Mouse (Mus musculus) frontal cortex, postnatal 10 days (tissue): ENCODE results near the gene Nek8.
A peak's percentile ranks its signal among the peaks of the same experiment; 100 is the strongest.
"Not testable (repeated sequence)": the region's sequence is repeated elsewhere in the genome, so short reads cannot be mapped to it uniquely, and the experiment has no call there.

Experiments used
- DNase-seq, 2 experiments: peaks; one replicate each; pipeline ENCODE4 v3.0.0; 2022; ENCODE audit warnings: low spot score in 2 of 2, mixed read lengths in 1 of 2

Gene Nek8

DNA sequence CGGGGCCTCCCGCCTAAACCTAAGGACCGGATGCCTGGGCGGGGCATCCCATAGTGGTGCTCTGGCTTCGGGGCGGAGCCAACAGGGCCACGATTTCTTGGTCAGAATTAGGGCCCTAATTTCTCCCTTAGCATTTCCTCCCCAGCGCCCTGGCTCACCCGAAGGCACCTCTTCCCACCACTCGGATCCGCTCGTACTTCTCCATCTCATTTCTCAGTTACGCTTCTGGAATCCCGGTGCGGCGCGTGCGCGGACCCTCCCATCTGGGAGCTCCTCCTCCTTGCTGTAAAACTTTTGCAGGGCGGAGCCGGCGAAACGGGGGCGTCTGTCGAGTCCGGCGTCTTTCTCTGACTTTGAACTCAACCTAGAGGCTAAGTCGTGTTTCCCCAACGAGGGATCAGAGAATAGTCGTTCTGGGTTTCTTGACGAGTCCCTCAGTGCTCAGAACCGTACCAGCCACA lies at the start of gene Nek8, which contains the start of gene Tlcd1:
Nek8 (minus strand) TSS at position 274 of the 461 bp plus-strand sequence.
Tlcd1 (plus strand) TSS at position 310 of the 461 bp plus-strand sequence.
- peak in 1 of 2 experiments; percentile 82 for DNase-seq

DNA sequence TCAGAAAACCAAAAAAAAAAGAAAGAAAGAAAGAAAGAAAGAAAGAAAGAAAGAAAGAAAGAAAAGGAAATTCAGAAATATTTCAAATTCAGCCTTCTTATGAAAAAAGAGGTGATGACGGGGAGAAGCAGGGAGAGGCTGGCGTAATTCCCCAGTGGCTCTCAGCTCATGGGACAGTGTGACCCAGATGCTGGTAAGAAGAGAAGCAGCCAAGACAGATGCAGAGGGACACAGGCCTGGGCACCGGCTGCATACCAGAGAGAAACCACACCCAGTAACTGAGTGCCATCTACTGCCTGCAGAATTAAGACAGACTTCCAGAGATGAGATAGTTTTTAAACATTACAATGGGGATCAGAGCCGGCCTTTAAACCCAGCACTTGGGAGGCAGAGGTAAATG lies 47.1 kb upstream of the Nek8 start:
- no peak for DNase-seq

DNA sequence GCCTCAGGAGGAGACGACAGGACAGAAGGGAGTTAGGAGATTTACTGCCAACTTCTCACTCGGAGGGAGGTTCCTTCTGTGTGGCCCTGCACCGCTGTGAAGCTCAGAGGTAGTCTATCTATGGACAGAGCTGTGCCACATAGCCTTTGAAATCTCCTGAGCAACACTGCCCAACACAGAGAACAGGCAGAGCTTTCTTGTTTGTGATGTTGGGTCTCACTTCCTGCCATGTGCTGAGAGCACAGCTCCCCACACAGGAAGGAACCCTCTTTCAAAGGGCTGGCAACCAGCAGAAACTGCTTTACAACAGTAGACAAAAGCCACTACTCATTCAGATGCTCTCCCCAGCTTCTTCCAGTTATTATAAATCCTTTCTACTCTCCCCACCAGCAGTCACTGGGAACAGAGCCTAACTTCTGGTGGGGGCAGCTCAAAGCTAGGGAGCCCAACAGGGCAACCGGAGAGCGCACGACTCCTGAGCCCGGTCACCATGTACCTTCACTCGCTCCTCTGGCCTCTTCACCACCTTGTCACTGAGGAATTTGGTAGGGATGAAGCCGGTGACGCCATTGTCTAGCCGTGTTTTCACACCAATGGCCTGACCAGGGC lies 39.3 kb upstream of the Nek8 start:
- DNase-seq = peak in 1 of 2 experiments; percentile 24

DNA sequence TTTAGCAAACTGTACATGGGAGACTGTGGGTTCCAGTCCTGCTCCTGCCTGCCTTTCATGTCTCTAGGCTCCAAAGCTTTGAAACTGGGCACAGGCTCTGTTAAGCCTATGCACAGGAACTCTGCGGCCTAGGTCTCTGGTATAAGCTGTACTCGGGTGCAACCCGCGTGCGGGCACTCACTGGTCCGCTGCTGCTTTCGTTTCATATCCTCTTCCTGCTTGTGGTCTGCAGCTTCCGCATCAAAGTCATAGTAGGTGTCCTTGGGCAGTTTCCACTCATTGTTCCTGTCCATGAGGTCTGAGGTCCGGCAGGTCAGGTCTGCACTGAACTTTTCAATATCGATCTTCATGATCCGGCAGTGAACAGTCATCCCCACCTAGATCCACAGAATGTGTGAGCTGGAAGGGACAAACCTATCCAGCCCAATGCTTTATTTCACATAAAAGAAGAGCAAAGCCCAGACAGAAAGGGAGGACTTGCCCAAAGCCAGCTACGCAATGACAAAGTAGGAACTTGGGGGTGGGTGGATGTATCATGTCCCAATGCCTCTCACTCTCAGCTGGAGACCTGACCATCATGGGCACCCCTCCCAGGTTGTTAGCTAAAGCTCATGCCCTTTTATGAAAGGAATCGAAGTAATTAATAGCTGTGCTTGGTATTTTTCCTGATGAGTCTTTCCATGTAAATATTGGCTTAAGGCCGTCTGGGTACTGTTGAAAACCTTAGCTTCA lies 36.8 kb upstream of the Nek8 start:
- DNase-seq = no peak

DNA sequence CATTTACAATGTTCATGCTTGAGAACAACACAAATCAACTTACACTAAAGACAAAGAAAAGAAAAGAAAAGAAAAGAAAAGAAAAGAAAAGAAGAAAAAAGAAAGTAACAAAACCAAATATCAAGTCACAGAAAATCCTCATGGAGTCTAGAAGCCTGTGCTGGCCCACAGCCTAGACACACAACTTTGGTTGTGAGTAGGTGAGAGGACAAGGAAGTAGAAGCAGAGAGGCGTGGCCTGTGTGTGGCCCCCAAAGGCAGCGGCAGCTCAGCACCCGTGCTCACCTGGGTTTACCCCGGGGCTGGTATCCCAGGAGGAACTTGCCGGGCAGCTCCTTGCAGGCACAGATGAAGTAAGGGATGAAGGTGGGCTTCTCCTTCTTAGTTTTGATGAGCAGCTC lies 35.0 kb upstream of the Nek8 start:
- DNase-seq = no peak

DNA sequence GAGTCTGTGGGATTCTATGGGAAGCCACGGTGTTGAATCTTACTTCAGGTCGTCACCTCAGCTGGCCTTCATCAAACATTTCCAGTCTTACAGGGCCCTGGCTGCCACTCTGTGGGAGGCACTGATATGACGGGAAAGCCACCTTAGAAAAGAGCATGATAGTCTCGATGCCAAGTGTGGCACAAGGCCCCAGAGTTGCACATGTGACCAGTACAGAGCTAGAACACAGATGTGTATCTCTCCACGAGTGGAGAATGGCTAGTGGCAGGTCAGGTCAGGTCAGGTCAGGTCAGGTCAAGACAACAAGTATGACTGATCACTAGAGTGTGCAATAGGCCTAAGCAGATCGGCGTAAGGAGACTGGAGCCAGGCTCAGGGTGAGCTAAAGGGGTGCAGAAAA lies 34.1 kb upstream of the Nek8 start:
- DNase-seq = no peak

DNA sequence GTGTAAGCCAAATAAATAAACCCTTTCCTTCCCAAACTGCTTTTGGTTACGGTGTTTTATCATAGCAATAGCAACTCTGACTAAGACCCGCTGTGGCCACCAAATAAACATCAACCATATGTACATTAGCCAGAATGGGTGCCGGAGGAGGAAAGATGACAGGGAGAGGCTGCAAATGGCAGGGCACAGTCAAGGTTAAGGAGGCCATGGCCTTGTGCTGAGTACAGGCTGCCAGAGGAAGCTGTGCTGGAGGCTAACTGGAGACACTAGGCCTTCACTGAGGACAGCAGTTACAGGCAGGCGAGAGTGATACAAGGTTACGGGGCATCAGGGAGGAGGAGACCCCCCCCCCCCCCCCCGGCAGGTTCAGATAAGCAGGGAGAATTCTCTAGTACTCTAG lies 33.4 kb upstream of the Nek8 start:
- no peak for DNase-seq

DNA sequence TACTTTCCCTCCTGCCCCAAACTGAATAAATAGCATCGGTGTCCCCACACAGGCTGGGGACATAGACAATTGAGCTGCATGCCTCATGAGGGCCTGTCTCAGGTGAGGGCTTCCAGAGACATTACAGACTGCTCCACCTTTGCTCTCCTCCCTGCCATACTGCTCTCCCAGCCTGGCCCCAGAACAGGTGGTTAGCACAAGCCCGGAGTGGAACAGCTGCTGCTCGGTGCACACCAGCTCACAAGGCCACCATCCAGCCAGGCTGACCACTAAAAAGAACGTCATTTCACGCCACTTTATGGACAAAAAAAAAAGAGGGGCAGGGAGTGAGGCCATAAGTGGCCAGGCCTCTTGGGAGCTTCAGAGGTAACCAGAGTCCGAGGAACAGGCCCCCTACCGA lies 30.7 kb upstream of the Nek8 start:
- no peak for DNase-seq

DNA sequence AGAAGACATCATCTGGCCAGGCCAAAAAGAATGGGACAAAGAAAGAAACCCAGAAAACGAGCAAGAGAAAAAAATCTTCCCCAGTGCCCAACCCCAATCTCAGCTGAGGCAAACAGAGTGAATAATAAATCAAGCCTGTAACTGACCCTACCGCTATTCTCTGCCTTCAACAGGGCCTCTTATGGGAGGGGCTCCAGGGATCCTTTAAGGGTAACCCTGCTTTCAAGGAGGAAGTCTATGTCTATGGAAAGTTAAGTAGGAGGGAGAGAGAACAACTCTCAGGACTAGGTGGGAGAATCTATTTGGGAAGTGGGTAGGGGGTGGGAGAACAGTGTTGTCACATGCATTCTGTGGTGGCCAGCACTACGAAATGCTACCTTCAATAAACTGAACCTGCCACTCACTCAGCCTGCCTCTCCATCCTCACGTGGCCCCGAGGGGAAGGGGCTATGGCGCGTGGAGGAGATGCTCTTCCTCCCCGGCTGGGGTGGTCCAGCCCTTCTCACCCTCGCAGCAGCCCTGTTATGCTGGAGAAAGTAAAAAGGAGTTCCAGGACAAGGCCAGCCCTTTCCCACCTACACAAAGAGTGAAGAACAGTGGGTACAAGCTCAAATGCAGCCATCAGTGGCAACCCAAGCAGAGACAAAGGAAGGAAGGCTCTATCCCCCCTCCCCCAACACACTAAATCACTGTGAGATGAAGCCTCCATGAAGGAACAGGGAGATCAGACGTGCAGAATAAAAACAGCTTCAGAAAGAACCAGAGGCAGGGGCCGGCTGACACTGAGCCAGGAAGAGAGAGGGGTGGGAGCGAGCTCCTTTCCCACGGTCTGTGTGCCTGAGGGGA lies 29.1 kb upstream of the Nek8 start:
- DNase-seq = no peak

DNA sequence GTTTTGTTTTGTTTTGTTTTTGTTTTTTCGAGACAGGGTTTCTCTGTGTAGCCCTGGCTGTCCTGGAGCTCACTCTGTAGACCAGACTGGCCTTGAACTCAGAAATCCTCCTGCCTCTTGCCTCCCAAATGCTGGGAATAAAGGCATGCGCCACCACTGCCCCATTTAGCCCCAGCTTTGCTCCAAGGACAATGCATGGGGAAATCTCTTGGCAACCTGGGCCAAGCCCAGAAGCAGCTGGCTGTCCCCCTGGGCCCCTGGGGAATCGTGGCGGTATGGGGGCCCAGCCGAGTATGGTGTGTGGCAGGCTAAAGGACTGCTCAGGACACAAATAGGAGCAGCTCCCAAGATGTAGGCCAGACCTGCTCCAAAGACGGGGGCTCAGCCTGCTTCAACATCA lies 27.8 kb upstream of the Nek8 start:
- no peak for DNase-seq

DNA sequence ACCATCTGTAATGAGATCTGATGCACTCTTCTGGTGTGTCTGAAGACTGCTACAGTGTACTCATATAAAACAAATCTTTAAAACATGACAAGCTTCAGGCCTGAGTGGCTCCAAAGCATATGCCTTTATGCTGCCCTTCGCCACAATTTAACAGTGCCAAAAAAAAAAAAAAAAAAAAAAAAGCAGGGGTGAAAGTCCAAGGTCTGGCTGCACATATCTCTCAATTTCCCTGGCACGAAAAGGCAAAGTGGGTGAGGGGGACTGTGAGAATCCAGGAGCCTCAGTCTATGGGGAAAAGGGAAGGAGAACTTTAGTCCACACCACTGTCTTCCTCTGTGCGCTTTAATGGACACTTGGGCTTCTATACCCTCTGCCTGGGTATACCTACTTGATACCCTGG lies 25.9 kb upstream of the Nek8 start:
- DNase-seq = no peak

DNA sequence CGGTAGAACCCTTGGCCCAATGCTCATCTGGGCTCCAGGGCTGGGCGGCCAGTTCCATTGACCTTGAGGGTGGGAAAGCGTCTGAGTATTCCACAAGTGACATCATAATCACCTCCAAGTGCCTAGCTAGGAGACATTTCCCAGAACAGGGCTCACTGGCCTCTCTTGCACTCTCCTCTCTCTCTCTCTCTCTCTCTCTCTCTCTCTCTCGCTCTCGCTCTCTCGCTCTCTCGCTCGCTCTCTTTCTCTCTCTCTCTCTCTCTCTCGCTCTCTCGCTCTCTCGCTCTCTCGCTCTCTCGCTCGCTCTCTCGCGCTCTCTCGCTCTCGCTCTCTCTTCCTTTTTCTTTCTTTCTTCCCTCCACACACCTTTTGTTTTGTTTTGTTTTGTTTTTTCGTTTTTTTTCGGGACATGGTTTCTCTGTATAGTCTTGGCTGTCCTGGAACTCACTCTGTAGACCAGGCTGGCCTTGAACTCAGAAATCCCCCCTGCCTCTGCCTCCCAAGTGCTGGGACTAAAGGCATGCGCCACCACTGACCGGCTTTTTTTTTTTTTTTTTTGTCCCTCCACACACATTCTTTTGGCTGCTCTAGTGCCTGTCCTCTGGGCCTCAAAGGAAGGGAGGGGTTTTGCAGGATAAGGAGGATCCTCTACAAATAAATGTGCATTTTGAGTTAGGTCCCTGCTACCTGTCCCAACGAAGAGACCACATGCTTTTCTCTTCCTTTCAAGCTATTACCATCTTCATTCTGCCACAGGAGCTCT lies 18.8 kb upstream of the Nek8 start:
- no peak for DNase-seq

DNA sequence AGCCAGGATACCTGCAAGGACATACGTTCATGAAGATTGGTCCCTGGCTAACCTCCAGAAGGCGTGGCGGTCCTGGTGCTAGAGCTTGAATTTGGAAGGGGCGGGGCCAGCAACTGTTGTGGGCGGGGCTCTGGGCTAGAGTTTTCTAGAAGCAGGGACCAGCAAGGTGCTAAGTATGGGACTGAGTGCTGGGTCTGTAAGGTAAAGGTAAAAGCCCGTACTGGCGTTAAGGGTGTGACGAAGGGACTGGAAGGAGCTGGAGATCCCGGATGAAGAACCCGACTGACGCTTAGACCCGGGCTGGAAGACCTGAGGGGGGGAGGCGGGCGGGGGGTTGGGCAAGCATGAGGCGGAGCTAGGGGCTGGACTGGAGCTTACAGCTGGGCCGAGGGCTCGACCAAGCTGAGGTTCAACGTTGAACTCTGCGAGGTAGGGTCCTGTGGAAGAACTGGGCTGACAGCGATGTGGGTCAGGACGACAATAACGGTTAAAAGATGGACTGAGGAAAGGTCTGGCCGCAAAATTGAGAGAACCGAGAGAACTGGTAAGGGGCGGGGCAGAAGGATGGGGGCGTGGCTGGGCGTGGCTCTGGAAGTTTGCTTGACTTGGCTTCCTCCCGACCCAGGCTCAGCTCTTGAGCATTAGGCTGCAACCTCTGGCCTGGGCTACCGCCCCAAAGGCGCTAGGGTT lies 18.1 kb upstream of the Nek8 start:
- DNase-seq = peak in 1 of 2 experiments; percentile 45

DNA sequence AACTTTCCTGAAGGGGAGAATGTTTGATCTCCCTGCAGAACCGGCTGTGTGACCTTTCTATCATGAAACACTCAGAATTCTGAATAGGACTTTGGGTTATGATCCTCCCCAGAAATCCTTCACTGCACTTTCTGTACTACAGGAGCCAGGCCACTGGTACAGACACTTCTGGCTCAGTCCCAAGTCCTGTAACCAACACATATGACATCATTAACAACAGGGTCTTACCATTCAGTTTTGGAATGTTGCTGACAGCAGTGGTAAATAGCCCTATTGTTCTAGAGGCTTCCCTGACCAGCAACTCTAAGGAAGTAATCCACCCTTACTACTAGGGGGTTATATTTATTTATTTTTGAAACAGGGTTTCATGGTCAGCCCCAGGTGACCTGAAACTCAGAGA lies 16.6 kb upstream of the Nek8 start, which contains the start of gene Proca1:
Proca1 (plus strand) TSS at position 280 of the 400 bp plus-strand sequence.
- DNase-seq = no peak

DNA sequence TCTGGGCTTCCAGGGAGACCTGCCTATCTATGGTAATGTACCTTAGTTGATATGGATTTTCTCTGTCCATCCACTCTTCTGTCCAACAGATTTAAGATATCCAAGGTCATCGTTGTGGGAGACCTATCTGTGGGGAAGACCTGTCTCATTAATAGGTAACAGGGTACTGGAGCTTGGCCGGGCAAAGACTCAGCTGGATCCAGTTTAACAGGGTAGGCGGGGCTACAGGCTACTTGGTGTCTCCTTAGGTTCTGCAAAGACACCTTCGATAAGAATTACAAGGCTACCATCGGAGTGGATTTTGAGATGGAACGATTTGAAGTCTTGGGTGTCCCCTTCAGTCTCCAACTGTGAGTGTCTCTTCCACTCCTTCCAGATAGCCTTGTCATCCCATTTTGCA lies 13.6 kb upstream of the Nek8 start:
- no peak for DNase-seq

DNA sequence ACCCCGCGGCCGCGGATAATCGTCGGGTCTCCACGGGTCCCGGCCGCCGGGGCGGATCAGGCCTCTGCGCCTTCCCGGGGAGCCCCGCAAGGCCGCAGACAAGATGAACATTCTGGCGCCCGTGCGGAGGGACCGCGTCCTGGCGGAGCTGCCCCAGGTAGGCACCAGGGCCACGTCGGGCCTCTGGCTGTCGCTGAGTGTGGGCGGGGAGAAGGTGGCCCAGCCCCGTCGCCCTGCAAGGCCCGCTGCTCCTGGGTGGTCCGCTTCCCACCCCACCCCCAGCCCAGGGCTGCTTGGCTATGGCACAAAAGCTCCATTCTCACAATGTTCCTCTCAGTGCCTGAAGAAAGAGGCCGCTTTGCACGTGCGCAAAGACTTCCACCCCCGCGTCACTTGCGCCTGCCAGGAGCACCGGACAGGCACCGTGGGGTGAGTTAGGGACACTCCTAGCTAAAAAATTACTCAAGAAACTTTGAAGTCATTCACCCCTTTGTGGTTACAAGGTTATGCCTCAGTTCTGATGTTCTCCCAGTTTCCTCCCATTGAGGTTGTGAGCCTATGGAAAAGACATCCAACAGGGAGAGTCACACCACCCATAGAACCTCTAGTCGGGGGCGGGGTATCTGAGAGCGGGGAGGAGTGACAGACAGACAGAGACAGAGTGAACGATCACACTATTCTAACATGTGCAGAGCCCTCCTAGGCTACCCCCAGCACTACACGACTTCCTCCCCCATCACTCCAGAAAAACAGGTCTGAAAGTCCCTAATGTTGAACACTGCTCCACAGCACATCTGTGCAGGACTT lies 13.0 kb upstream of the Nek8 start:
- DNase-seq = peak; percentile 81 to 86

DNA sequence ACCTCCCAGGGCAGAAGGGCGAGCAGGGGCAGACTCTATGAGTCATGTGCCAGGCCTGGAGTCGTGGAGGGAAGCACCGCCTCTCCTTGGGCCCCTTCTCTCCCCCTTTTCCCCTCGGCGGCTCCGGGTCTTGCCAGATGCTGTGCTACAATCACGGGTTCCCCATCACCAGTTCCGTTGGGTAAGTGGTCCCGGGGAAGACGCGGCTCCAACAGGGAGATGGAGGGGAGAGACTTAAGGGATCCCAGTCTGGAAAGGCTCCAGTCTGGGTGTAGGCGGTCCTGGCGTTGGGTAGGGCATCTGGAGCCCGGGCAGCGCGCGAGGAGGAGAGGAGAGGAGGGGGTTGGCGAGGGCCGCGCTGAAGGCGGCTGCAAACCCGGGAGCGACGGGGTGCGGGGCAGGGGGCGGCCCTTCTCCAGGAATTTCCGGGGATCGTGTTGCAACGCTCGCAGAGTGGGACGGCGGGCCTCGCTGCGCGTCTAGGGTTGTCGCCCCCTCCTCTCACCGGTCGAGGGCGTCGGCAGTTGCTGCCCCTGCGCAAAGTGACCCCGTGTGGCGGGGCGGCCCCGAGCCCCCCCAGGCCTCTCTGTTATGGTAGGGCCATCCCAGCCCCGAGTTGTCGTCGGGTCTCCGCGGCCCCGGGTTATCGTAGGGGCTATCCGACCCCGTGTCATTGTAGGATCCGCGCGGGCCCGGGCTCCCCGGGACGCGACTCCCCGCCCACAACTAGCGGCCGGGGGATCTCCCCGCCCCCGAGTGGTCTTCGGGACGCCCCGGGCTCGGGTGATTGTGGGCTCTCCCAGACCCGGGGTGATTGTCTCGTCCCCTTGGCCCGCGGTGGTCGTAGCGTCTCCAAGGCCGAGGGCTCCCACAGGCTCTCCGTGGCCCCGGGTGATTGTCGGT lies 12.1 kb upstream of the Nek8 start, which contains the start of gene Rab34:
Rab34 (plus strand) TSS at position 100 of the 903 bp plus-strand sequence.
- peak; percentile 77 to 83 for DNase-seq

DNA sequence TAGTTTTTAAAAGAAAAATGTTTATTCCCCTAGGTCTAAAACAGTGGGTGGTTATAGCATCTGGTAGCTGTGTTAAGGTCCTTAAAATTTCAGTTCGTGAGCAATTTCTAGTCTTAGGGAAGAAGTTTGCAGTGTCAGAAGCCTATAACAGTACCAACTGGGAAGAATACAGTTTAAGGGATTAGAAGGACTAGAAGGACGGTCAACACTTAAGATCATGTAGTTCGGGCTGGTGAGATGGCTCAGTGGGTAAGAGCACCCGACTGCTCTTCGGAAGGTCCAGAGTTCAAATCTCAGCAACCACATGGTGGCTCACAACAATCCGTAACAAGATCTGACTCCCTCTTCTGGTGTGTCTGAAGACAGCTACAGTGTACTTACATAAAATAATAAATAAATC lies 8.2 kb upstream of the Nek8 start:
- not testable (repeated sequence) for DNase-seq
